Mouse (Mus musculus) left cerebral cortex, postnatal 36 days (tissue): ENCODE measurements around the gene Adgrd1. TPM values are rescaled to one million over a fixed set of nuclear protein-coding genes. Genes with fewer than 3 reads are reported as not detected.

ENCODE experiments used
- DNase-seq, 2 experiments: peaks; one replicate each; pipeline ENCODE4 v3.0.0; 2021 to 2022; ENCODE audit warnings: low spot score in 2 of 2, mixed read lengths in 1 of 2
- intact Hi-C: fragments of 180-260 bp; cut with DNase I; formaldehyde crosslinking; loops from one replicate; pipeline ENCODE4 v1.15.1; 2025
- total RNA-seq, 2 experiments: library from RNA; stranded (reverse); gene quantifications; 2 replicates each; pipeline ENCODE4 v1.2.3; 2021

Adgrd1 gene
- 1 to 10 TPM; 3.1 to 3.3 TPM for total RNA-seq

- no peak for DNase-seq
- intact Hi-C loops, result no loop called here
Measured at GRCm38 (mm10) chr5:129096511-129096910, at the start of gene Adgrd1. Adgrd1 (plus strand) TSS chr5:129096750.

DNA sequence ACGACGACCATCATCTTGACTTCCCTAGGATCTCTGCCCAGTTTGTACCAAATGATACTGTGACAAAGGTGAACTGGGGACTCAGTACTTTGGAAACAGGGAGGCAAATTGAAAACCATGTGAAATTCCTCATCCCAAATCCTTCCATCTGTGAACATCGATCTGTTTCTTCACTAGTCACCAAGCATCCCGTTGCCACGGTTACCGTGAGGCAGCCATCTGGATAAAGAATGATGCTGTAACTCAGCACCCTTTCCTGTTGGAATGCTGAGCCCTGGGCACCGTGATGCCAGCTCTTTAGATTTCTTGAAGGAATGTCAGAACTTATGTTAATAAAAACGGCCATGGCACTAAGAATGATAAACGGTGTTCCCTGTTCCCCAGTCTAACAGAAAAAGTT, 47.2 kb upstream of the Adgrd1 start:
- intact Hi-C loops, result no loop called here

DNA sequence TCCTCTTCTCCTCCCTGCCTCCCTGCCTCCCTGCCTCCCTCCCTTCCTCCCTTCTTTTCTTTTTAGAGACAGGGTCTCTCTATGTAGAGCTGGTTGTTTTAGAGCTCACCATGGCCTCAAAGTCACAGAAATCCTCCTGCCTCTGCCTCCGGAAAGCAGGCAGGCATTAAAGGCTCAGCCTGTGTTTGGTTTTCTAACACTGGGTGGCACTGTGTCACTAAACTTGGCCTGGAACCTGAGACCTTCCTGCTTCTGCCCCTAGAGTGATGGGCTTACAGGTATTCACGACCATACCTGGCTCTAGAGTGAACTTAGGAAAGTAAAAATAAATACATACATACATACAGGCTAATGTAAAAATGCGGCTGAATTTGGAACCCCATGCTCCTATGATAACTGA, 44.6 kb upstream of the Adgrd1 start:
- intact Hi-C loops, result no loop called here
- DNase-seq, result no peak

More for the DNA sequence above, 47.2 kb upstream of the Adgrd1 start:
- DNase-seq, result peak in 1 of 2 experiments; percentile 53

- intact Hi-C loops, result no loop called here
- no peak for DNase-seq
Measured at GRCm38 (mm10) chr5:129052636-129053355, 43.8 kb upstream of the Adgrd1 start.

GRCm38 (mm10) chr5:129054675-129055284, 41.8 kb upstream of the Adgrd1 start:
- intact Hi-C loops, result no loop called here
- no peak for DNase-seq

GRCm38 (mm10) chr5:129059116-129059515, 37.4 kb upstream of the Adgrd1 start:
- intact Hi-C loops, result no loop called here
- no peak for DNase-seq

DNA sequence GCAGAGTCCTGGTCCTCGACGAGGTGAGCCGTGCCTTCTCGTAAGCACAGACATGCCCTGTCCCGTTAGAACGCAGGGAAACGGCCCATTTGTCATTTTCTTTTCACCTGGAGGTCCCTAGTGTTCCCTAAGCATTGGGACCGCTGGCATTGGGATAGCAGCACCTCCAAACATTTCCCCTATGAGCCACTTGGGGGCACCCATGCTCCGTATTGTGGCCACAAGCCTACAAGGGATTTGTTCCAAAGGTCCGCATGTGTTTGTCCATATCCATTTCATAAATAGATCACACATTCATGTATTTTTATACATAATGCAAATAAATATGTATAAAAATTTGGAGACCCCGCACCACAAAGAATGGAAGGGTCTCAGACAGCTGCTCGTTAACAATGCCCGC, 35.0 kb upstream of the Adgrd1 start:
- peak; percentile 68 to 75 for DNase-seq
- intact Hi-C loops, result no loop called here

GRCm38 (mm10) chr5:129063037-129063791, 33.3 kb upstream of the Adgrd1 start:
- DNase-seq, result peak; percentile 78 to 82

DNA sequence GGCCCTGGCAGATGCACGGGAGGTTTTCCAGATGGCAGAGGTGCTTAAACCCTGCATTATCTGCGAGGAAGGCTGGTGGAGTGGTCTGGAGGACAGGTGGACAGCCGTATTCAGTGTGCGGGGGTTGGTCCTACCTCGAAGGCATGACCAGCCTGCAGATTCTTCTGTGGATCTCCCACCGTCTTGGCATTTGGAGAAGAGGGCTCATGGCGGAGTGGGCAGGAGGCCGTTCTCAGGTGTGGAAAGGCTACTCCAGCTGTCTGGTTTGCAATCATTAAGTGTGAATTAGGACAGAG, 32.8 kb upstream of the Adgrd1 start:
- intact Hi-C loops, result loop anchor here (2.0 kb wide), 3 partner anchors 115 to 531 kb away; no protein-coding TSS in a partner anchor

More at GRCm38 (mm10) chr5:129063037-129063791, 33.3 kb upstream of the Adgrd1 start:
- intact Hi-C loops, result loop anchor here (2.0 kb wide), 2 partner anchors 116 to 524 kb away; no protein-coding TSS in a partner anchor

DNA sequence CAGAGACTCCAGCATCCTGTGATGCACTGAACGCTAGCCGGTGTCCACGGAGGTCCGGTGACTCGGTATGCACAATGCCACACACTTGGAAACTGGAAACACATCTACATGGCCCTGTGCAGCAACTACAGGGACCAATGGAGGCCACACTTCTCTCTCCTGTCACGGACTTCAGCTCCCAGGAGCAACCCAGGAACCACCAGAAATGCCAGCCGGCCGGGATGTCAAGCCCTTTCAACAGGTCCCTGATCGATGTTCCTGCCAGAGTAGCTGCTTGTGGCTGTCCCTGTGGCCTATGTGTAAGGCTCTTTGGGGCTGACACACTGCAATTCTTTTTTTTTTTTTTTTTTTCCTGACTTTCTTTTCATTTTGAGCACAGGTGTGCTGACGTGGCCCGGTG, 32.4 kb upstream of the Adgrd1 start:
- intact Hi-C loops, result loop anchor here (2.0 kb wide), 1 partner anchor 531 kb away; no protein-coding TSS in a partner anchor
- no peak for DNase-seq

More for the DNA sequence above, 32.8 kb upstream of the Adgrd1 start:
- DNase-seq, result no peak

DNA sequence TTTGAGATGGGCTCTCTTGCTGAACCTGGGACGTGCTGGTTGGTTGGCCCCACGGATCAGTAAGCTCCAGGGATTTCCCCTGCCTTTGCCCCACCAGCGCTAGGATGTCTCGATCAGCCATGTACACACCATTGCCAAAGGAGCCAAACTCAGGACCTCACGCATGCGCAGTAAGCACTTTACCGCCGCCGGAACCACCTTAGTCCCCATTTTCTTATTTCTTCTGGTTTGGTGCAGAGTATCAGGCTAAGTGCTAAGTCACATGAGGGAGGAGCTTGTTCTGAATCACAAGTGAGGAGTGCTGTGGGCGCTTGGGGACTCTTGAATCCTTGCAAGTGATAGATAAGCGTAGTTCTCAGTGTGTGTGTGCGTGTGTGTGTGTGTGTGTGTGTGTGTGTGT, 31.2 kb upstream of the Adgrd1 start:
- intact Hi-C loops, result loop anchor here (2.0 to 5.0 kb wide), 2 partner anchors 57 to 530 kb away; no protein-coding TSS in a partner anchor
- no peak for DNase-seq

- no peak for DNase-seq
- intact Hi-C loops, result loop anchor here (2.0 to 5.0 kb wide), 2 partner anchors 56 to 529 kb away; no protein-coding TSS in a partner anchor
Measured at GRCm38 (mm10) chr5:129065946-129066345, 30.6 kb upstream of the Adgrd1 start.

DNA sequence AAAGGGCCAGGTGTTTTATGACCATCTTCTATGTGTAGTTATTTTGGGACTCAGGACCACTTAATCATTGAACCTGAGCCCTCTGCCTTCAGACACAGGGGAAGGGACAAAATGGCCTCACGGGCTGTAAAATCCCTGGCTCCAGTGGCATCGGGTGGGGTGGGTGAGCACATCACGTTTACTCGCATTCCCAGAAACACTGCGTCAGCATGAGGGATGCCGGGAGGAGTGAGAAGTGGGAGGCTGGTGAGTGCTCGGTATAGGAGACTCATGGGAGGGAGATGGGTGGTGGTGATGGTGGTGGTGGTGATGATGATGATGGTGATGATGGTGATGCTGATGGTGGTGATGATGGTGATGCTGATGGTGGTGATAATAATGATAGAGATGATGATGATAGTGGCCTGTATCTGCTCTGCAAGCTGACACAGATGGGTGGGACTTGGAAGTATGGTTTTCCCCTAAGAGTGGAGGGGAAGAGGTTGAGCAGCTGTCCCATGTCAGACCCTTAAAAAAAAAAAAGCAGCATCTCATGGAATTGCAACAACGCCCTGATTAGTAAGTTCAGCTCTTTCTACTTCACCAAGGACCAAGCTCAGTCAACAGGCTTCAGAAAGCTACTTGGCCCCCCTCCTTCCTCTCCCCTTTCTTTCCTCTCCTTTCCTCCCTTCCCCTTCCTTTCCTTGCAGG, 29.9 kb upstream of the Adgrd1 start:
- intact Hi-C loops, result loop anchor here (5.0 kb wide), 1 partner anchor 56 kb away; no protein-coding TSS in a partner anchor
- DNase-seq, result no peak

DNA sequence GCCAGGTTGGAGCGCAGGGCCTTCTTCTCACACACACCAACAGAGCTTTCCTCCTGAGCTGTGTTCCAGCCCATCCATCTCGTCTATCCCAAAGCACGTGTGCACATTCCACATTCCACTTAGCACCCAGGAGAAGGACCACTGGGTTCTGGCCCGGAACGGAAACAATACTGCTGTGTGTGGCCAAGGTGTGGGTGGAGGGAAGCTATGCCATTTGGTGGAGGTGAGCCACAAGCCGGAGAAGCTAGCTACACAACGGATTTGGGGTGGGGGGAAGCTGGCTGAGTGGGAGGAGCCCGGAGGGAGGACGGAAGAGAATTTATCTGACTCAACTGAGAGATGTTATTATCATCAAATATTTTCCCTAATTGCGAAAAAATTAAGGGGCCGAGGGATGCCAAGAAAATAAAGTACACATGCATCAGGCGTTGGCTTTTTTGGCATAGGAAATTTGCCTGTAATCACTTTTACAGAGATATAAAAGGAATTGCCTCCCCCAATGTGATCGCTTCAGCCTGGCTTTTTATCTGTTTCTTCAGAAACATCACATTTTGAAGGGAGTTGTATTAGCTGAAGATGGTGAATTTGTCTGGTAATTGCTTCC, 29.2 kb upstream of the Adgrd1 start:
- intact Hi-C loops, result loop anchor here (5.0 kb wide), 1 partner anchor 55 kb away; no protein-coding TSS in a partner anchor
- DNase-seq, result peak in 1 of 2 experiments; percentile 48

DNA sequence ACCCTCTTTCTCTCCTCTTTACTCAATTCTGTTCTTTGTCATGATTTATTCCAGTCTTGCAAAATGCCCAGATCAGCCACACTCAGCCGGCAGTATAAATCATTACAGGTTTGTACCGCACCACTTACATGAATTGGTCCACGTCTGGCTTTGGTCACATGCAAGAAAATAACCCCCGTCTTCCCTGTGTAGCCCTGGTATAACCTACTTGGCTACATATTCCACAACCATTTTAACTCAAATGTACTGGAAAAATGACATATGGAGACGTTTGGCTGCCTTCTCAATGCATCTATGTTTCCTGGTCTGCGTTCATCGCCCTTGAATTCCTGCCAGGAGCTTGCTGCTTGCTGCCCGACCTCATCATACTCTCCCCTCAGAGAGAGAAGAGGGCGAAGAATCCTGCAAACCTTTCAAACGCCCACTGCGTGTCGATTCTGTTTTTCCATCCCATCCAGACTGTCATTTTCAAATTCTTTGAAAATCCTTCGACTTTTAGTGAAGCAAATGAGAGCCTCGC, 24.7 kb upstream of the Adgrd1 start:
- DNase-seq, result no peak
- intact Hi-C loops, result no loop called here

- intact Hi-C loops, result no loop called here
- no peak for DNase-seq
Measured at GRCm38 (mm10) chr5:129073404-129073803, 23.1 kb upstream of the Adgrd1 start.

DNA sequence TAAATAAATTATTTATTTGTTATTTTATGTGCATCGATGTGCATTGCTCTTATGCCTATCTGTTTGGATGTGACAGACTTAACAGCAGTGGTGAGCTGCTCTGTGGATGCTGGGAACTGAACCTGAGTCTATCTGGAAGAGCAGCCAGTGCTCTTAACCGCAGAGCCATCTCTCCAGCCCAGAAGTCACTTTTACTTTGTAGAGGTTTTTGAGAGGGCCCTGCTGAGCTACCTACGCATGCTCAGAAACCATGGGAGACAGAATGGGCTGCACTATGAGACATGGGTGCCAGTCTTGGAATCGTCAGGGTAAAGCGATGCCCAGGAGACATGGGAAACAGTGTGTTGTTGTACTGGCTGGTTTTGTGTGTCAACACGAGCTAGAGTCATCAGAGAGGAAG, 20.5 kb upstream of the Adgrd1 start:
- DNase-seq, result no peak

DNA sequence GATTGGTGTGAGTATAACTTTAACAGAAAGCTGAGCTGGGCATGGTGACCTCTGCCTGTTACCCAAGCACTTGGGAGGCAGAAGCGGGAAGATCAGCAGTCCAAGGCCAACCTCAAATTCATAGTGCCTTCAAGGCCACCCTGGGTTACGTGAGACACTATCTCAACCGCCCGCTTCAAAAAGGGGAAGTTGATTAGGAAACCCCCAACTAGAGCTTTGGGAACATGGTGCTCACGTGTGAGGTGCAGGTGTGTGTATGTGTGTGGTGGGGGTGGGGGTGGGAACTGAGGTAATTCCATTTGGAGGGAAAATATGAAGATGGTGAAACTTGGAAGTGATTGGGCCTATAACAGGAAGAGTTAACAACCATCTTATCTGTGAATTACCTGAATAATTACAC, 19.3 kb upstream of the Adgrd1 start:
- DNase-seq, result no peak
- intact Hi-C loops, result no loop called here

More for the DNA sequence above, 20.5 kb upstream of the Adgrd1 start:
- intact Hi-C loops, result no loop called here

- DNase-seq, result no peak
- intact Hi-C loops, result no loop called here
Measured at GRCm38 (mm10) chr5:129081521-129081920, 15.0 kb upstream of the Adgrd1 start.
